Mouse (Mus musculus) kidney, embryonic 14.5 days (tissue): ENCODE measurements around the gene Cyp4a31. TPM values are rescaled to one million over a fixed set of nuclear protein-coding genes. Genes with fewer than 3 reads are reported as not detected.
"Not testable (repeated sequence)": the region's sequence is repeated elsewhere in the genome, so short reads cannot be mapped to it uniquely, and the experiment has no call there.

Experiments used
- ATAC-seq: fragments of 200-750 bp; cut with Nextera tagmentation; 2 replicates; pipeline ENCODE4 v1.8.0; 2017; ENCODE audit warnings: moderate number of reproducible peaks, mild to moderate bottlenecking, moderate TSS enrichment, moderate library complexity; ENCODE audit not compliant: low FRiP score, low TSS enrichment
- H3K27ac ChIP-seq: fragments of 300-500 bp; sonication (generic); 2 replicates; pipeline ENCODE4 v1.5.1; 2014; ENCODE audit warnings: low read depth, mild to moderate bottlenecking, low read length, moderate library complexity, mixed read lengths
- H3K27me3 ChIP-seq: fragments of 300-500 bp; sonication (generic); 2 replicates; pipeline ENCODE4 v1.6.1; 2014; ENCODE audit warnings: mild to moderate bottlenecking, low read length; ENCODE audit not compliant: control insufficient read depth, insufficient read depth
- H3K36me3 ChIP-seq: fragments of 300-500 bp; sonication (generic); 2 replicates; pipeline ENCODE4 v1.6.1; 2014; ENCODE audit warnings: low read length, mixed read lengths; ENCODE audit not compliant: control insufficient read depth, insufficient read depth
- H3K4me1 ChIP-seq: fragments of 300-500 bp; sonication (generic); 2 replicates; pipeline ENCODE4 v1.6.1; 2014; ENCODE audit warnings: low read length, mixed read lengths; ENCODE audit not compliant: control insufficient read depth, insufficient read depth
- H3K4me2 ChIP-seq: fragments of 300-500 bp; sonication (generic); replicated peaks from 2 replicates; pipeline ENCODE4 v1.6.1; 2014; ENCODE audit warnings: low read depth, mild to moderate bottlenecking, low read length
- H3K4me3 ChIP-seq: fragments of 300-500 bp; sonication (generic); 2 replicates; pipeline ENCODE4 v1.5.1; 2014; ENCODE audit warnings: mild to moderate bottlenecking, low read length
- H3K9ac ChIP-seq: fragments of 300-500 bp; sonication (generic); 2 replicates; pipeline ENCODE4 v1.6.1; 2014; ENCODE audit warnings: low read depth, mild to moderate bottlenecking, low read length, moderate library complexity
- H3K9me3 ChIP-seq: fragments of 300-500 bp; sonication (generic); 2 replicates; pipeline ENCODE4 v1.6.1; 2016; ENCODE audit warnings: low read length; ENCODE audit not compliant: control insufficient read depth
- WGBS: fragments of 180-500 bp; shearing (Covaris S2); extraction: QIAGEN DNeasy Blood & Tissue Kit; methylation state at CpG from one replicate; pipeline ENCODE4 v1.1.7; 2014; 5-methylcytosine and 5-hydroxymethylcytosine counted together
- polyA plus RNA-seq: library from polyadenylated mRNA; unstranded; fragments of >200 nt; fragmentation: Nextera tagmentation; extraction: Ambion mirVana; gene quantifications from 2 replicates; pipeline ENCODE4 v1.2.1, GENCODE M21; 2014

Gene Cyp4a31
- polyA plus RNA-seq: 5.4 and 19.8 TPM in 2 replicates

DNA sequence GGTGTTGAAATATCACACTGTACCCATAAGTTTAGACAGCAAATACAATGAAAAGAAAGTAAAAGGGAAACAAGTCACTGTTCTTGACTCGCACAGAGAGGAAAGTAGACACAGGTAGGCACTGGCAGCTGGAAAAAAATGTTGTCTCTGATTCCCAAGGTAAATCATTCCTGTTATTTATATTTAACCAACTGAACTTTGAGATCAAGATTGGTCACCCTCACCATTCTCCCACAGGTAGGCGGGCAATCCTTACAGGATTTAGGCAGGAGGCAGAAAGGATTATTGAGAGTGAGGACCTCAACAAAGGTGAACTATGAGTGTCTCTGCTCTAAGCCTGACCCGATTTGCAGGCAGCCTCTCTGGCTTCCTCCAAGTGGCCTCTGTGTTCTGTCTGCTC is at the start of gene Cyp4a31:
Gene Cyp4a31 (plus strand): TSS at position 249 of the 400 bp plus-strand sequence.
- 83% methylated on average over 3 of the region's 3 CpGs for WGBS

DNA sequence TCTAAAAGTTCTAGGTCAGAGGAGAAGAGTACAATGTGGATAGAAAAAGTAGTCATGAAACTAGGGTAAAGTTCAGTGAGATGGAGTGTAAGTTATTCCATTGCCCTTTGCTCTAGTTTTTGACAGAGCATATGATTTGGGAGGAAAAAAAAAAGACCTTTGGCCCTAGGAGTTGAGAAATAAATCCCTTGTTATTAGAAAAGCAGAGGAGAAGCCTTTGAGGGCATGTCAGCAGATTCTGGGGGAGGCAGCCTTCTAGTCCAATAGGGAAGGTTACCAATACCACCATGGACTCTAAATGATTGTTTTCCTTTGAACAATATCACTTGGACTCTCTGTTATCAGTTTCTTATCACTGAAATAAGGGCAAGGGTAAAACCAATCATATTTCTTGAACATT is 49.5 kb upstream of the Cyp4a31 start:
- H3K4me3 ChIP-seq, H3K27me3 ChIP-seq, H3K4me2 ChIP-seq, H3K9me3 ChIP-seq, H3K4me1 ChIP-seq, H3K9ac ChIP-seq, H3K36me3 ChIP-seq, H3K27ac ChIP-seq, ATAC-seq: not testable (repeated sequence)

More for the DNA sequence above, at the start of gene Cyp4a31:
- H3K27ac ChIP-seq: no peak within 1 kb of the TSS
- H3K9ac ChIP-seq: no peak within 1 kb of the TSS
- no peak within 1 kb of the TSS for H3K4me2 ChIP-seq
- H3K4me1 ChIP-seq: no peaks in the 10 kb centered on the region
- no peak within 1 kb of the TSS for H3K4me3 ChIP-seq
- no peaks in the 10 kb centered on the region for H3K9me3 ChIP-seq
- no peaks in the 10 kb centered on the region for H3K27me3 ChIP-seq
- H3K36me3 ChIP-seq: no peaks in the 10 kb centered on the region
- no peak for ATAC-seq

DNA sequence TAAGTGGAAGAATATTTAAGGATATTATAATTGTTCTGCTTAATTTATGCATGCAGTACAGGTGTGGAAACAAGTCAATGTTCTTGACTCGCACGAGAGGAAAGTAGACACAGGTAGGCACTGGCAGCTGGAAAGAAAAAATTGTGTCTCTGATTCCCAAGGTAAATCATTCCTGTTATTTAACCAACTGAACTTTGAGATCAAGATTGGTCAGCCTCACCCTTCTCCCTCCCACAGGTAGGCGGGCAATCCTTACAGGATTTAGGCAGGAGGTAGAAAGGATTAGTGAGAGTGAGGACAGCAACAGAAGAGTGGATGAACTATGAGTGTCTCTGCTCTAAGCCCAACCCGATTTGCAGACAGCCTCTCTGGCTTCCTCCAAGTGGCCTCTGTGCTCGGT is 45.4 kb upstream of the Cyp4a31 start, which contains the start of gene Cyp4a10:
Gene Cyp4a10 (plus strand): TSS at position 265 of the 400 bp plus-strand sequence.
- H3K9ac ChIP-seq, H3K9me3 ChIP-seq, H3K4me3 ChIP-seq, ATAC-seq, H3K4me2 ChIP-seq, H3K36me3 ChIP-seq, H3K27me3 ChIP-seq, H3K4me1 ChIP-seq, H3K27ac ChIP-seq: not testable (repeated sequence)
- WGBS: 73% methylated on average over 5 of the region's 5 CpGs

DNA sequence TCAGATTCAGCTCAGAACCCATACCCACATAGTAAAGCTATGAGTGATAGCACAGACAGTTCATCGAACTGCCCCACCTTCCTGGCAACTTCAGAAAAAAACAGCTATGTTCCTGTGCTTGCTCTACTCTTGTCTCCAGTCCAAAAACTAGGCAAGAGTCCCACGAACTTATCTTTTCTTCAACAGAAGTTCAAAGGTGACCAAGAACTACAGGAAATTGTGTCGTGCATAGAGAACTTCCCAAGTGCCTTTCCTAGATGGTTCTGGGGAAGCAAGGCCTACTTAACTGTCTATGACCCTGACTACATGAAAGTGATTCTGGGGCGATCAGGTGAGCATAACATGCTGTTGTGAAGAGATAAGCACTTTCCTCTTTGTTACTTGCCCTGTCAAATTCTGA is 44.0 kb upstream of the Cyp4a31 start:
- no peaks in the 10 kb centered on the region for H3K4me1 ChIP-seq
- no peak overlapping the region for H3K9ac ChIP-seq
- H3K36me3 ChIP-seq: no peaks in the 10 kb centered on the region
- H3K27ac ChIP-seq: no peak overlapping the region
- H3K27me3 ChIP-seq: no peaks in the 10 kb centered on the region
- no peaks in the 10 kb centered on the region for H3K9me3 ChIP-seq
- no peak overlapping the region for H3K4me2 ChIP-seq
- WGBS: 72% methylated on average over 4 of the region's 4 CpGs
- no peak for ATAC-seq
- no peak overlapping the region for H3K4me3 ChIP-seq

DNA sequence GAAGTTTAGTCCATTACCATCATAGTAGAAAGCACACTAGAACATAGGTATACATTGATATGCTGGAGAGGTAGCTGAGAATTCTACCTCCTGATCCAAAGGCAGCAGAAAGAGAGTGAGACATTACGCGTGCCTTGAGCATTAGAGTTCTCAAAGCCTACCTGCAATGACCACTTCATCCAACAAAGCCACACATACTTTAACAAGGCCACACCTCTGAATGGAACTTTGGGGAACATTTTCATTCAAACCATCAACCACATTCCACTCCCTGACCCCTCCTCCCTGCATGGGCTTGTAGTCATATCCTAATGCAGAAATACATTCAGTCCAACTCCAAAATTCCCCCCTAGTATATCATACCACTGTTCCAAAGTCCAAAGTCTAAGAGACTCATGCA is 41.7 kb upstream of the Cyp4a31 start:
- no peak overlapping the region for H3K9ac ChIP-seq
- no peak overlapping the region for H3K27ac ChIP-seq
- ATAC-seq: no peak
- no peaks in the 10 kb centered on the region for H3K9me3 ChIP-seq
- no peak overlapping the region for H3K4me2 ChIP-seq
- H3K4me1 ChIP-seq: no peaks in the 10 kb centered on the region
- 92% methylated on average over 2 of the region's 2 CpGs for WGBS
- H3K4me3 ChIP-seq: no peak overlapping the region
- no peaks in the 10 kb centered on the region for H3K27me3 ChIP-seq
- H3K36me3 ChIP-seq: no peaks in the 10 kb centered on the region

DNA sequence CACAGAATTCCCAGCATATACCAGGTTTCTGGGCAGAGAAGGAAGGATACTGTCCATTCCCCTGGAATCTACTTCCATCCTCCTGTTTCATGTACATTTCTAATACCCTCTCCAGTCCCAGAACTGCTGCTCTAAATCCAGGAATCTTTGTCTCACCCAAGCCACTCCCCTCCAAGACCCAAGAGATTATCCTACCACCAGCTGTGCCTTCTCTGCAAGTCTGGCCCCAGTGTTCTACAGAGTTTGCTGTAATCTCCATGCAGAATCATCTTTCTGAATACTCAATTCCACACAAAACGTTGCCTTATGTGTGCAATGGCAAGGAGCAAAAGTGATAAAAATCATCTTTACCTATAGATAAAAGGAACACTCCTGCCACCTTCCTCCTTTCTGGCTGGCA is 18.3 kb upstream of the Cyp4a31 start:
- Histone ChIP-seq H3K4me1 (no peaks in the 10 kb centered on the region), H3K9me3 (no peaks in the 10 kb centered on the region), H3K27ac (no peak overlapping the region), H3K4me2 (no peak overlapping the region), H3K27me3 (no peaks in the 10 kb centered on the region), H3K4me3 (no peak overlapping the region), H3K36me3 (no peaks in the 10 kb centered on the region), H3K9ac (no peak overlapping the region)
- ATAC-seq: no peak
- 47% methylated on average over 1 of the region's 1 CpGs for WGBS

DNA sequence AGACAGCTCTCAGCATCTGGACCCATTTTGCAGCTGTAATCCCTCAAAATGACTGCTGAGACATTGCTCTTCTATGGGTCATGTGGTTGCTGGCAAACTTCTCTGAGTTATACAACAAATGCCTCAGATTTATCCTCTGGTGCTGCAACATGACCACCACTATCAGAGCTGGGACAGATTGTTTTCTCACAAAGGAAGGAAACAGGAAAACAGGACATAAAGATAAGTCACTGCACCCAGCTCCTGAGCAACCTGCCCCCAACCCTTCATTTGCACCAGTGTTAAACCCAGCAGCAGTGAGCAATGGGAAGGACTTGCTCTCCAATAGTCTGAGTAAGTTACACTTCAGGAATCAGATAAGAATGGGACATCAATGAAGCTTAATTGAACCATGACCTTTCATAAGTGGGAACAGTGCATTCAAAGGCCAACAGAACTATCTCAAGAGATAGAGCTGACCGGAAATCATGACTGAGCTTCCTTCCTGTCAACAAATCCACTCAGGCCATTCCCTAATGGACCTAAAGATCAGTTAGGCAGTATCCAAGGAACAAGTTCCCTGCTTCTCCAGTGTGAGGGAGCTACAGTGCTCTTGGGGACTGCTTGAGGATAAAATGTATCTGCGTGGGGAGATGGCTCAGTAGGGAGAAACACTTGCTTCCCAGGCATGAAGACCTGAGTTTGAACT is 17.2 kb upstream of the Cyp4a31 start:
- WGBS: 70% methylated on average over 2 of the region's 2 CpGs
- no peak for ATAC-seq

DNA sequence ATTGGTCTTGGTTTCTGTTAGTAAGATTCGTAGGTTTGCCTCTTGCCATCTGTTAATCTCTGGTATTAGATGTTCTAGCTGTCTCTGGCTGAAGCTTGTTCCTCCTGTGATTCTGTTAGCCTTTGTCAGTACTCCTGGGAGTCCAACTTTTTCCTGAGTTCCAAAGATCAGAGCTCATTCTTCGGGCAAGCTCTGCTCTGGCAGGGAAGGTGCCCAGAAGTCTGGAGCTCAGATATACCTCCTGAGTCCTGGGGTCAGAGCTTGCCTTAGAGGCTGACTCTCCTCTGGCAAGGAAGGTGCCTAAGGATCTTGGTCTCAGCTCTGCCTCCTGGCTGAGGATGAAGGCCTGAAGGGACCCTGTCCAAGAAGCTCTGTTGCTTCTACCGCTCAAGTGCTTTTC is 10.7 kb upstream of the Cyp4a31 start:
- Histone ChIP-seq H3K9me3 (no peaks in the 10 kb centered on the region), H3K27me3 (no peaks in the 10 kb centered on the region), H3K4me2 (no peak overlapping the region), H3K27ac (no peak overlapping the region), H3K9ac (no peak overlapping the region), H3K36me3 (no peaks in the 10 kb centered on the region), H3K4me1 (no peaks in the 10 kb centered on the region), H3K4me3 (no peak overlapping the region)
- 94% methylated on average over 3 of the region's 3 CpGs for WGBS
- no peak for ATAC-seq

More for the DNA sequence above, 17.2 kb upstream of the Cyp4a31 start:
- no peak overlapping the region for H3K27ac ChIP-seq
- no peaks in the 10 kb centered on the region for H3K27me3 ChIP-seq
- H3K9ac ChIP-seq: no peak overlapping the region
- no peaks in the 10 kb centered on the region for H3K36me3 ChIP-seq
- no peak overlapping the region for H3K4me2 ChIP-seq
- H3K9me3 ChIP-seq: no peaks in the 10 kb centered on the region
- no peak overlapping the region for H3K4me3 ChIP-seq
- no peaks in the 10 kb centered on the region for H3K4me1 ChIP-seq

DNA sequence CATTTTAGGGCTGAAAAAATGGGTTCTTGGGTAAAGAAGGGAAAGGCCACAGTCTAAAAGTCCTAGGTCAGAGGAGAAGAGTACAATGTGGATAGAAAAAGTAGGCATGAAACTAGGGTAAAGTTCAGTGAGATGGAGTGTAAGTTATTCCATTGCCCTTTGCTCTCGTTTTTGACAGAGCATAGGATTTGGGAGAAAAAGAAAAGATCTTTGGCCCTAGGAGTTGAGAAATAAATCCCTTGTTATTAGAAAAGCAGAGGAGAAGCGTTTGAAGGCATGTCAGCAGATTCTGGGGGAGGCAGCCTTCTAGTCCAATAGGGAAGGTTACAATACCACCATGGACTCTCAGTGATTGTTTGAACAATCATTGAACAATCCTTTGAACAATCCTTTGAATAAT is 7.9 kb upstream of the Cyp4a31 start:
- Histone ChIP-seq H3K9ac (no peak overlapping the region), H3K36me3 (no peaks in the 10 kb centered on the region), H3K4me2 (no peak overlapping the region), H3K4me3 (no peak overlapping the region), H3K27me3 (no peaks in the 10 kb centered on the region), H3K9me3 (no peaks in the 10 kb centered on the region), H3K27ac (no peak overlapping the region), H3K4me1 (no peaks in the 10 kb centered on the region)
- WGBS: 66% methylated on average over 2 of the region's 2 CpGs
- no peak for ATAC-seq
